Mouse (Mus musculus): ENCODE data around the gene Ccpg1os.

Ccpg1os gene

DNA sequence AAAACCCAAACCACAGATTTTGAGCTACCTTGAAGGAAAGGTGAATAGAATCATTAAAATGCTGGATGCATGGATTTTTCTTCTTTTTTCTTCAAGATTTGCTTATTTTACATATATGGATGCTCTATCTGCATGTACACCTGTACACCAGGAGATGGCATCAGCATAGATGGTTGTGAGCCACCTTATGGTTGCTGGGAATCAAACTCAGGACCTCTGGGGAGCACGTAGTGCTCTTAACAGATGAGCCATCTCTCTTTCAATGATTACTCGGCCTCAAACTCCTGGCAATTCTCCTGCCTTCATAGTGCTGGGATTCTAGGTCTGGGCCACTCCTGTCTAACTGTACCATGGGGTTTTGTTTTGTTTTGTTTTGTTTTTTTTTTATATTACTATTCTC is 2.1 kb downstream of the Ccpg1os start:
- DNase-seq (ENCODE audit: low spot score in 2 of 2), result no peak

- DNase-seq (ENCODE audit: low spot score in 2 of 2), result no peak
Observed at GRCm38 (mm10) chr9:72975242-72975641, 9.9 kb downstream of the Ccpg1os start.

DNA sequence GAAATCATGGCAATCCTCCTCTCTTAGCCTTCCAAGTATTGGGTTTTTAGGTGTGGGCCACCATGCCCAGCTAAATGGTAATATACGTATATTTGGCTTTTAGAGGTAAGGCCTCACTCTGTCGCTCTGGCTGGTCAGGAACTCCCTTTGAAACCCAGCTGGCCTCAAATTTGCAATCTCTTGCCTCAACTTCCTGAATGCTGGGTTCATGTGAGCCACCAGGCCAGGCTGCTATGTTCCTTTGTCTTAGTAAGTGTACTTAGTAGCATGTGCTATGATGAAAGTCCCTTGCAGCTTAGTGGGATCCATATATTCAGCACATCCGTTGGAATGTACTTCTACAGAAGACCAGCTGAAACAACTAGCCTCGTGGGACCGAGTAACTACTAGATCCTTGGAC is 10.4 kb downstream of the Ccpg1os start:
- no peak for DNase-seq (ENCODE audit: low spot score in 2 of 2)

- no peak for DNase-seq (ENCODE audit: low spot score in 2 of 2)
Observed at GRCm38 (mm10) chr9:72972984-72973383, 12.2 kb downstream of the Ccpg1os start.

DNA sequence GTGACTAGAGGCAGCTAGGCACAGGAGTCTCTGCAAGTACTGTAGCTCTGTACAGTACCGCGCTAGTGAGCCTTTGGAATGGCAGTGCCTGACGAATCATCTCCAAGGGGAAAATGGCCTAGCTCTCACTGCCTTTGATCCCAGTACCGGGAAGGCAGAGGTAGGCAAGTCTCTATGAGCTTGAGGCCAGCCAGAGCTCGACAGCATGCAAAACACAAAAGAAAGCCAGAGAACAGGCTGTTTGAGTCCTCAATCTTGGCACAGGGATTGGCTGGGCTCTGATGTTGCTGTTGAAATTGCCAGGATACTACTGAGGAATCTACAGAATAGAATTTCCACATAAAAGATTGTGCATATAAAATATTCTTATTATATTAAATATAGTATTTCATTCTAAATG is 12.7 kb downstream of the Ccpg1os start:
- DNase-seq (ENCODE audit: low spot score in 2 of 2), result no peak

DNA sequence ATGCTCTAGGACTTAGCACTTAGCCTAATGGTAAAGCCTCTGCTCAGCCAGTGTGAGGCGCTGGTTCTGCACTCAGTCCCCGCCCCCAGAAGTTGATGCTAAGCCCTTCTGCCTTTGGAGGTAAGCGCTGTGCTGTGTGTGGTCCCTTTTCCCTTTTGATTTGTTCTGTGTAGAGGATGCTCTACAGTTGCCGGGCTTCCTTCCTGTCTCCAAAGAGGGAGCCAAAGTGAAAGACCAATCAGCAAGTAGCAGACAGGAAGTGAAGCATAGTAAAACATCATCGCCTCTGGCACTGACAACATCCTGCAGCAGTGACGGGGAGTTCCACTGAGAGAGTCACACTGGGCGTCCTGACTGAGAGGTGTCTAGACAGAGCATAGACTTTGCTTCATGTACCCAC is 15.3 kb downstream of the Ccpg1os start:
- DNase-seq (ENCODE audit: low spot score in 2 of 2), result no peak

- peak; percentile 29 to 31 for DNase-seq (ENCODE audit: low spot score in 2 of 2)
Observed at GRCm38 (mm10) chr9:72968349-72969061, 16.7 kb downstream of the Ccpg1os start.

- DNase-seq (ENCODE audit: low spot score in 2 of 2), result no peak
Observed at GRCm38 (mm10) chr9:72961959-72962358, 23.2 kb downstream of the Ccpg1os start.

DNA sequence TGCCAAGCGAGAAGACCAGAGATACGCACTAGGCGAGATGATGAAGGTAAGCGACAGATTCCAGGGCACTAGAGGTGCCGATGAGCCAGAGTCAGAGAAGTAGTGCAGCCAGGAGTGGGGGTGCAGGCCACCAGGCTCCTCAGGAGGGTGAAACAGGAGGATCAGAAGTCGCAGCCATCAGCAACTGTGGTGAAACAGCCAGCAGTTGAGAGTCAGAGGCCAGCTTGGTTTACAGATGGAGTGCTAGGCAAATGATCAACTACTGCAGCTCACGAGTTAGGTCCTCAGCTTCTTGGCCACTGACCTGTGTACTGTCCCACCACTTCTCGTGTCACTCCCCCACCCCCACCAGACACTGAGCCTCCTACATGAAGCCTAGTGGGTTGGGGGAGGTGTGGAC is 23.8 kb downstream of the Ccpg1os start:
- no peak for DNase-seq (ENCODE audit: low spot score in 2 of 2)

DNA sequence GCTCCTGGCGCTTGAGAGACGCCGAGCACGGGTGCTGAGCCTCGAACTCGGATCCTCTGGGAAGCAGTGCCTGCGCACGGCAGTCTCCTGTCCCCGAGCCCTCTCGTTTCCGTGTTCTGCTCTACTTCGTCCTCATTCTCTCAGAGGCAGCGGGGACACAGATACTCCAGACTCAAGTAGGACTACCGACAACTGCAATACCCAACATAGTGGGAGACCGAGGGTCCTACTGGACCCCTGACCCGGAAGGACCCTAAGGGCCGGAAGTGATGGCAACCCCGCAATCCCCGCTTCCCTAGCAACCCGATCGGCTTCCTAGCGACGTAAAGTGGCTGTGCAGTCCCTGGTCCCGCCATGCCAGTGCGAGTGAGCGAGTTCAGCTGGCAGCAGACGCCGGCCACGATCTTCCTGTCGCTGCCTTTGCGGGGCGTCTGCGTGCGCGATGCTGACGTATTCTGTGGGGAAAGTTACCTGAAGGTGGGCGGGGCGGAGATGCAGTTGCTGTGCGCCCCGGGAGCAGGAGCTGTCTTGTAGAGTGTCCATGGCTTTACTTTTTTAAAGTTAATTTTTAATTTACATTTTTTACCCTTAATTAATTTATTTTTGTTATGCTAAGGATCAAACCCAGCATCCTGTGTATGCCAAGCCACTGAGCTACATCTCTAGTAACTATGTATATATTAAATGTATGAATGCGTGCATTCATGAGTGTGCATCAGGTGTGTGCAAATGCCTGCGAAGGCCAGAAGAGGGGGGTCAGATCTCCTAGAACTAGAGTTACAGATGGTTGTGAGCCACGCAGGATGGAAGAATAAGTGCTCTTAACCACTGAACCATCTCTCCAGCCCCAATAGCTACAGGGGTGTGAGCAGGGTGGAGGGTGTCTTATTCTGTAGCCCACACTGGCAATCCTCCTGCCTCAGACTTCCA is 26.4 kb downstream of the Ccpg1os start, which contains the start of the genes Dyx1c1 and Gm44503:
Gene Dyx1c1 (plus strand): TSS at position 265 of the 930 bp plus-strand sequence.
Gene Gm44503 (plus strand): TSS at position 332 of the 930 bp plus-strand sequence.
- peak; percentile 46 to 56 for DNase-seq (ENCODE audit: low spot score in 2 of 2)

DNA sequence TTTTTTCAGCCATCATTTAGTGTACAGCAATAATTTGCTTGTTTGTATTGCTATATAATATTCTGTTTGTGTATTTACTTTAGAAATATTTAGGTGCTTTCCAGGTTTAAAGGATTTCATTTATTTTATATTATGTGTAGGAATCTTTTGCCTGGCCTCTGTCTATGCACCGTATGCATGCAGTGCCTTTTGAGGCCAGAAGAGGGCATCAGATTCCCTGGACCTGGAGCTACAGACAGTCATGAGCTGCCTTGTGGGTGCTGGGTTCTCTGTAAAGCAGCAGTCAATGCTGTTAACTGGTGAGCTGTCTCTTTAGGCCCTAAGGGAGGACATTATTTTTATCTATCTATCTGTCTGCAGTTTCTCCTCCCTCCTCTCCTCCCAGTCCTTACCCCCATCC is 29.6 kb downstream of the Ccpg1os start:
- DNase-seq (ENCODE audit: low spot score in 2 of 2), result no peak

DNA sequence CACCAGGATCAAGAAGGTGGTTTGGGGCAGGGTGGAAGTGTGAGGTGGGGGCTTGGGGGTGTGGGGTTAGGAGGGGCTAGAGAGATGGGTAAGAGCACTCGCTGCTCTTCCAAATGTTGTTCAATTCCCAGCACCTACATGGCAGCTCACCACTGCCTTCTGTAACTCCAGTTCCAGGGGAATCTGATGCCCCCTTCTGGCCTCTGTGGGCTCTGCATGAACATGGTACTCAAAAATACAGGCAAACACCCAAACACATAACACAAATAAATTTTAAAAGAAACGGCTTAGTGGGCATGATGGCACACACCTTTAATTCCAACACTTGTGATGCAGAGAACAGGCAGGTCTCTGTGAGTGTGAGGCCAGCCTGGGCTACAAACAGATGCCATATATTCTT is 30.4 kb downstream of the Ccpg1os start:
- no peak for DNase-seq (ENCODE audit: low spot score in 2 of 2)

- DNase-seq (ENCODE audit: low spot score in 2 of 2), result no peak
Observed at GRCm38 (mm10) chr9:72949572-72949971, 35.6 kb downstream of the Ccpg1os start.

GRCm38 (mm10) chr9:72947010-72947409 is 38.2 kb downstream of the Ccpg1os start:
- DNase-seq (ENCODE audit: low spot score in 2 of 2), result no peak

- DNase-seq (ENCODE audit: low spot score in 2 of 2), result no peak
Observed at GRCm38 (mm10) chr9:72944286-72944685, 40.9 kb downstream of the Ccpg1os start.

GRCm38 (mm10) chr9:72943424-72943823 is 41.8 kb downstream of the Ccpg1os start:
- DNase-seq (ENCODE audit: low spot score in 2 of 2), result no peak

DNA sequence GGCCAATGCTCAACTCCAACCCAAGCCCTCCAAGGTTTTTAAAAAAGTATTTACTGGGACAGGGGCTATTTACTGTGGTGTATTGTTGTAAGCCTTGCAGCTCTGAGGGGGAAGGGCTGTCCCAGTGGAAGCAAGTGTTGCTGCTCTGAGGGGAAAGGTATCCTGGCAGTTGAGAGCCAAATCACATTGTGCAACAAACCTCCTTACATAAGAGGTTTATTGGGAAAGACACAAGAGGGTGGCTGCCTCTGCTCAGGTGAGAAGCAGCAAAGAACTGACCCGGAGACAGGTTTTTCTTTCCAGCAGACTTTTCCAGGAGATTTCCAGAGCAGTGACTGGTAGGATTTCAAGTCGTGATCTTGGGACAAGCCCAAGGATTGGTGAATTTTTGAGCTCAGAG is 48.9 kb downstream of the Ccpg1os start:
- no peak for DNase-seq (ENCODE audit: low spot score in 2 of 2)

- DNase-seq (ENCODE audit: low spot score in 2 of 2), result no peak
Observed at GRCm38 (mm10) chr9:72935309-72935708, 49.9 kb downstream of the Ccpg1os start.

GRCm38 (mm10) chr9:72931166-72931790 is 53.9 kb downstream of the Ccpg1os start:
- peak in 1 of 2 experiments; percentile 29 for DNase-seq (ENCODE audit: low spot score in 2 of 2)

Measured in frontal cortex, postnatal 25 days (tissue).